Mouse (Mus musculus): Measurements from ENCODE around the gene Sorcs1. TPM values are rescaled to one million over a fixed set of nuclear protein-coding genes. Genes with fewer than 3 reads are reported as not detected.

The Sorcs1 gene
- polyA plus RNA-seq, 1 experiment from 2014 or later, result 10.2 TPM

GRCm38 (mm10) chr19:50468592-50468991 is 209.9 kb downstream of the Sorcs1 start:
- Histone ChIP-seq H3K9ac (no peak overlapping the region), H3K4me3 (no peak overlapping the region), H3K36me3 (no peaks in the 10 kb centered on the region), H3K27me3 (replicated peaks) (no peaks in the 10 kb centered on the region), H3K27ac (no peak overlapping the region), H3K4me2 (replicated peaks) (no peak overlapping the region), H3K4me1 (no peaks in the 10 kb centered on the region), H3K9me3 (0 out of 2 replicates have a peak, but pooled peaks cover 7% of the 10 kb centered on the region)
- ATAC-seq (ENCODE audit: low FRiP score, low read depth), result no peak
- 95% methylated on average over 3 of the region's 3 CpGs for WGBS

- Histone ChIP-seq H3K27me3 (replicated peaks) (no peaks in the 10 kb centered on the region), H3K9ac (no peak overlapping the region), H3K36me3 (no peaks in the 10 kb centered on the region), H3K4me1 (no peaks in the 10 kb centered on the region), H3K4me2 (replicated peaks) (no peak overlapping the region), H3K9me3 (0 out of 2 replicates have a peak, but pooled peaks cover 7% of the 10 kb centered on the region), H3K27ac (no peak overlapping the region), H3K4me3 (no peak overlapping the region)
- WGBS, result 84% methylated on average over 6 of the region's 6 CpGs
- ATAC-seq (ENCODE audit: low FRiP score, low read depth), result no peak
Measured at GRCm38 (mm10) chr19:50464811-50465210, 213.6 kb downstream of the Sorcs1 start.

- H3K27me3 ChIP-seq (replicated peaks), result no peaks in the 10 kb centered on the region
- no peak overlapping the region for H3K27ac ChIP-seq
- no peak overlapping the region for H3K4me3 ChIP-seq
- no peak for ATAC-seq (ENCODE audit: low FRiP score, low read depth)
- peaks cover 11% of the 10 kb centered on the region for H3K4me1 ChIP-seq
- H3K36me3 ChIP-seq, result no peaks in the 10 kb centered on the region
- no peaks in the 10 kb centered on the region for H3K9me3 ChIP-seq
- H3K9ac ChIP-seq, result no peak overlapping the region
- no peak overlapping the region for H3K4me2 ChIP-seq (replicated peaks)
- WGBS, result 95% methylated on average over 5 of the region's 5 CpGs
Measured at GRCm38 (mm10) chr19:50458581-50458980, 219.9 kb downstream of the Sorcs1 start.

GRCm38 (mm10) chr19:50457275-50457892 is 221.1 kb downstream of the Sorcs1 start:
- peak; percentile 85 for ATAC-seq (ENCODE audit: low FRiP score, low read depth)
- Histone ChIP-seq H3K4me1 (peaks cover 11% of the 10 kb centered on the region), H3K9ac (no peak overlapping the region), H3K27me3 (replicated peaks) (no peaks in the 10 kb centered on the region), H3K4me3 (no peak overlapping the region), H3K27ac (no peak overlapping the region), H3K36me3 (no peaks in the 10 kb centered on the region), H3K9me3 (no peaks in the 10 kb centered on the region), H3K4me2 (replicated peaks) (no peak overlapping the region)
- WGBS, result 43% methylated on average over 5 of the region's 5 CpGs

- Histone ChIP-seq H3K4me1 (peaks cover 39% of the 10 kb centered on the region), H3K36me3 (no peaks in the 10 kb centered on the region), H3K9me3 (no peaks in the 10 kb centered on the region), H3K27me3 (replicated peaks) (no peaks in the 10 kb centered on the region), H3K9ac (no peak overlapping the region), H3K4me3 (no peak overlapping the region), H3K27ac (no peak overlapping the region), H3K4me2 (replicated peaks) (peak overlapping the region; percentile 47)
- peak; percentile 31; the same call in 1 of the 2 replicates for ATAC-seq (ENCODE audit: low FRiP score, low read depth)
- 12% methylated on average over 4 of the region's 4 CpGs for WGBS
Measured at GRCm38 (mm10) chr19:50441099-50441498, 237.3 kb downstream of the Sorcs1 start.

GRCm38 (mm10) chr19:50440246-50440910 is 238.1 kb downstream of the Sorcs1 start:
- WGBS, result 1% methylated on average over 11 of the region's 11 CpGs
- H3K36me3 ChIP-seq, result no peaks in the 10 kb centered on the region
- no peak overlapping the region for H3K9ac ChIP-seq
- peaks cover 39% of the 10 kb centered on the region for H3K4me1 ChIP-seq
- H3K4me2 ChIP-seq (replicated peaks), result peak overlapping the region; percentile 47
- no peaks in the 10 kb centered on the region for H3K27me3 ChIP-seq (replicated peaks)
- no peaks in the 10 kb centered on the region for H3K9me3 ChIP-seq
- H3K27ac ChIP-seq, result no peak overlapping the region
- ATAC-seq (ENCODE audit: low FRiP score, low read depth), result peak; percentile 80
- H3K4me3 ChIP-seq, result no peak overlapping the region

GRCm38 (mm10) chr19:50439464-50439881 is 239.0 kb downstream of the Sorcs1 start:
- Histone ChIP-seq H3K9me3 (no peaks in the 10 kb centered on the region), H3K4me2 (replicated peaks) (peak overlapping the region; percentile 47; the same call in 1 of the 2 replicates), H3K4me3 (no peak overlapping the region), H3K27me3 (replicated peaks) (no peaks in the 10 kb centered on the region), H3K4me1 (peaks cover 39% of the 10 kb centered on the region), H3K36me3 (no peaks in the 10 kb centered on the region), H3K27ac (no peak overlapping the region), H3K9ac (no peak overlapping the region)
- ATAC-seq (ENCODE audit: low FRiP score, low read depth), result peak; percentile 17; the same call in 1 of the 2 replicates
- WGBS, result 11% methylated on average over 3 of the region's 3 CpGs

- ATAC-seq (ENCODE audit: low FRiP score, low read depth), result no peak
- H3K9ac ChIP-seq, result no peak overlapping the region
- H3K4me3 ChIP-seq, result no peak overlapping the region
- H3K4me2 ChIP-seq (replicated peaks), result no peak overlapping the region
- H3K36me3 ChIP-seq, result no peaks in the 10 kb centered on the region
- no peaks in the 10 kb centered on the region; the same call in 1 of the 2 replicates for H3K4me1 ChIP-seq
- no peaks in the 10 kb centered on the region for H3K27me3 ChIP-seq (replicated peaks)
- no peaks in the 10 kb centered on the region for H3K9me3 ChIP-seq
- WGBS, result 77% methylated on average over 1 of the region's 1 CpGs
- no peak overlapping the region for H3K27ac ChIP-seq
Measured at GRCm38 (mm10) chr19:50422928-50423327, 255.5 kb downstream of the Sorcs1 start.

GRCm38 (mm10) chr19:50418962-50419720 is 259.3 kb downstream of the Sorcs1 start:
- 56% methylated on average over 14 of the region's 14 CpGs for WGBS
- Histone ChIP-seq H3K4me3 (no peak overlapping the region), H3K27ac (no peak overlapping the region), H3K9me3 (no peaks in the 10 kb centered on the region), H3K4me2 (replicated peaks) (no peak overlapping the region), H3K36me3 (no peaks in the 10 kb centered on the region), H3K27me3 (replicated peaks) (no peaks in the 10 kb centered on the region), H3K9ac (no peak overlapping the region), H3K4me1 (no peaks in the 10 kb centered on the region; the same call in 1 of the 2 replicates)
- ATAC-seq (ENCODE audit: low FRiP score, low read depth), result no peak

- H3K4me2 ChIP-seq (replicated peaks), result no peak overlapping the region
- H3K27ac ChIP-seq, result no peak overlapping the region
- no peak overlapping the region for H3K9ac ChIP-seq
- no peak overlapping the region for H3K4me3 ChIP-seq
- H3K27me3 ChIP-seq (replicated peaks), result no peaks in the 10 kb centered on the region
- no peak for ATAC-seq (ENCODE audit: low FRiP score, low read depth)
- H3K9me3 ChIP-seq, result no peaks in the 10 kb centered on the region
- H3K4me1 ChIP-seq, result no peaks in the 10 kb centered on the region
- H3K36me3 ChIP-seq, result no peaks in the 10 kb centered on the region
- 81% methylated on average over 3 of the region's 3 CpGs for WGBS
Measured at GRCm38 (mm10) chr19:50410561-50410960, 267.9 kb downstream of the Sorcs1 start.

GRCm38 (mm10) chr19:50398341-50398740 is 280.1 kb downstream of the Sorcs1 start:
- Histone ChIP-seq H3K4me3 (no peak overlapping the region), H3K27me3 (replicated peaks) (no peaks in the 10 kb centered on the region), H3K4me2 (replicated peaks) (no peak overlapping the region), H3K36me3 (no peaks in the 10 kb centered on the region), H3K9me3 (no peaks in the 10 kb centered on the region), H3K9ac (no peak overlapping the region), H3K4me1 (no peaks in the 10 kb centered on the region), H3K27ac (no peak overlapping the region)
- no peak for ATAC-seq (ENCODE audit: low FRiP score, low read depth)
- WGBS, result 95% methylated on average over 2 of the region's 2 CpGs

- no peak overlapping the region for H3K4me3 ChIP-seq
- no peaks in the 10 kb centered on the region for H3K4me1 ChIP-seq
- no peaks in the 10 kb centered on the region for H3K27me3 ChIP-seq (replicated peaks)
- 89% methylated on average over 6 of the region's 6 CpGs for WGBS
- H3K27ac ChIP-seq, result no peak overlapping the region
- no peak overlapping the region for H3K9ac ChIP-seq
- H3K36me3 ChIP-seq, result no peaks in the 10 kb centered on the region
- H3K9me3 ChIP-seq, result no peaks in the 10 kb centered on the region
- H3K4me2 ChIP-seq (replicated peaks), result no peak overlapping the region
- ATAC-seq (ENCODE audit: low FRiP score, low read depth), result no peak
Measured at GRCm38 (mm10) chr19:50395731-50396130, 282.7 kb downstream of the Sorcs1 start.

Measured in neural tube, embryonic 12.5 days (tissue).